Mouse (Mus musculus): ENCODE measurements at regions not wholly inside any gene's neighbourhood (a gene's known extent, or its start where the extent isn't known, plus 50 kb on each side); places are given as distances from the start of the nearest gene placed in this dataset.

DNA sequence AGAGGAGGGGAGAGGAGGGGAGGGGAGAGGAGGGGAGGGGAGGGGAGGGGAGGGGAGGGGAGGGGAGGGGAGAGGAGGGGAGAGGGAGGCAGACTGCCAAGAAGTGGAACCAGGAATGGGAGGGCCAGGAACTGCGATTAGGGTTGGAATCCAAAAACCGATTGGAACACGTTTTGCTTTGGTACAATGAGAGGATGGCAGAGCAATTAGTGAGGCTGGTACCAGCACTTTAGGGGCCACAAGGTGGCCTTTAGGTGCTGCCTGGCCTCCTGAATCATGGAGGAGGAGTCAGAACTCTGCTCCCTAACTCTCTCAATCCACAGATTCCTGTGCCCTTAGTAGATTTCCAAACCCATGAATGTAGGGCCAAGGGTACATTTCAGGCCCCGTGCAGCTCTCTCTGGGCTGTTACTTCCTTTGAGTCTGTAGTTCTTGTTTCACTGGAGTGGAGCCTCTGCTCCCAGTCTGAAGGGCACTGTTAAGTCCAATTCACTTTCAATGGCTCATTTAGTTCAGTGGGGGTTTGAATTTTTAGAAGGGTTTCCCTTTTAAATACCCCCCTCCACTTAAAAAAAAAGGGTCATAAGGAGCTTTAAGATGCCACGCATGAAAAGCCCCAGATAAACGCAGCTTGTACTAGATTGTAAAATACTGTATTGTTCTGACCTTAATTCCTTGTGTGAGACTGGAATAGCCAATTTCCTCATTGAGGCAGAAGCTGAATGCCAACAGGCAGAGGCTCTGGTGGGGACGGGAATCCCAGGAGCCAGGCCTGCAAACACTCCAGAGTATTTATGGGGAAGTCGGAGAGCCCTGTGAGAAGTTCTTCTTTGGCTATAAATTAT, 102.4 kb upstream of the Ranbp3l start:
- no peak overlapping the region for H3K4me3 ChIP-seq

DNA sequence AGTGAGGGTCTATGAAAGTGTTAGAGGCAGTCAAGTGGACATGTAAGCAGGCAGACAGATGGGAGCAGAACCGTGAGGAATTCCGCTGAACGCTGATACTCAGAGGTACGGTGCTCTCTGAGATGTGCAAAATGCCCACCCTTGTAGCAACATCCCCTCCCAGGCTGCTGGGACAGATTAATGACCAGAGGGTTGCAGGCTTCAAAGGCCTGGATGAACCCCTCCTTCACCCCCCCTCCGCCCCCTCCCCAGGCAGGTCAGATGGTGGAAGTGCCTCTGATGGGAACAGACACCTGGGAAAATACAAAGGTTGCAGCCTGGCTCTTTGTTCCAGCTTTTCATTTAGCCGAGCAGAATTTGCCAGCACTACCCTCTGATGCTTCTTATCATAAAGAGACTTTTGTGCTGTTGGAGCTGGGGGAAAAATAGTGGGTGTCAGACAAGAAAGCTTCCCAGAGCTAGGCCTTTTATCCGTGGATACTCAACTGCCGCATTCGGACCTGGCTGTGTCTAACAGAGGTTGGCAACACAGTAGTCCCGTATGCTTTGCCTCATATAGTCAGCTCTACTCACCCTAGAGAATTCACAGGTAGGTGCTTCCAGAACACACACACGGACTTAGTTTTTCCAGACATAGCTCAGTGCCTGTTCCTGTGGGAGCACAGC, 111.2 kb upstream of the Ranbp3l start:
- H3K36me3 ChIP-seq = no peaks in the 10 kb centered on the region
- no peak overlapping the region for H3K4me3 ChIP-seq
- WGBS = 73% methylated on average over 11 of the region's 11 CpGs
- no peaks in the 10 kb centered on the region for H3K4me1 ChIP-seq (replicated peaks)
- no peaks in the 10 kb centered on the region for H3K27me3 ChIP-seq
- no peak overlapping the region for H3K4me2 ChIP-seq
- no peak for ATAC-seq (replicated peaks; ENCODE audit: insufficient number of reproducible peaks, insufficient read depth, low FRiP score, low read depth)
- no peaks in the 10 kb centered on the region for H3K9me3 ChIP-seq (replicated peaks)
- H3K9ac ChIP-seq = no peak overlapping the region
- no peak overlapping the region for H3K27ac ChIP-seq

More for the DNA sequence above, 102.4 kb upstream of the Ranbp3l start:
- Histone ChIP-seq H3K4me2 (no peak overlapping the region), H3K4me1 (replicated peaks) (no peaks in the 10 kb centered on the region), H3K9me3 (replicated peaks) (no peaks in the 10 kb centered on the region), H3K27me3 (no peaks in the 10 kb centered on the region), H3K9ac (no peak overlapping the region), H3K36me3 (no peaks in the 10 kb centered on the region), H3K27ac (no peak overlapping the region)
- 69% methylated on average over 8 of the region's 8 CpGs for WGBS
- ATAC-seq (replicated peaks; ENCODE audit: insufficient number of reproducible peaks, insufficient read depth, low FRiP score, low read depth) = no peak

DNA sequence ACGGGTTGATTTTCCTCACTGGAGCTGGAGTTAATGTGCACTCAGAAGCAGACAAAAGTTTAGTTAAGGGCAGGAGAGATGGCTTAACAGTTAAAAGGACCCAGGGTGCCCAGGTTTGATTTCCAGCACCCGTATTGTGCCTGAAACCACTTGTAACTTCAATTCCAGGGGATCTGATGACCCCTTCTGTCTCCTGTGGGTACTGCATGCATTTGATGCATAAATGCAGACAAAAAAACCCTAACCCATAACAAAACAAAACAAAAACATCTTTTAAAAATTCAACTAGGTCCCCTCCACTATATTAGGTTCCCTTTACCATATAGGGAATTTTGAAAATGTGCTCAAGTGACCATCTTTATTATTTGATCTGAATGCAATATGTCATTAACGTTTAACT, 112.2 kb upstream of the Ranbp3l start:
- Histone ChIP-seq H3K27me3 (no peaks in the 10 kb centered on the region), H3K4me2 (no peak overlapping the region), H3K4me1 (replicated peaks) (no peaks in the 10 kb centered on the region), H3K4me3 (no peak overlapping the region), H3K36me3 (no peaks in the 10 kb centered on the region), H3K27ac (no peak overlapping the region), H3K9ac (no peak overlapping the region), H3K9me3 (replicated peaks) (no peaks in the 10 kb centered on the region)
- WGBS = 89% methylated on average over 3 of the region's 3 CpGs
- no peak for ATAC-seq (replicated peaks; ENCODE audit: insufficient number of reproducible peaks, insufficient read depth, low FRiP score, low read depth)

DNA sequence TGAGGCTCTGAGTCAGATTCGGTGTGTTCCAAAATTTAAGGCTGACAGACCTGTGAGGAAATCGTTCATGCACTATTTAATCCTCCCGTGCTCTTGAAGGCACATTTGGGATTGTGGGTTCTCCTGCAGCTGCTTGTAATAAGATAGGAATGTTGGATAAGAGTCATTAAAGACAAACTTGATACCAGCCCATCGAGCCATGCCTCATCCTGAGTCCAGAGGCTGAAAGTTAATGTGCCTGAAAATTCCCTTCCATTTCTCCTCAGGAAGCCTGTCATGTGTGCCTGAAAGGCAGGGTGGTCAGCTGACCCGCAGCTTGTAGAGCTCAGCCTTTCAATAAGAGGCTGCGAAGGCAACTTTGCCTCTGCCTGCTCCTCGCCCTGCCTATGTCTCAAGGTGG, 113.4 kb upstream of the Ranbp3l start:
- no peaks in the 10 kb centered on the region for H3K27me3 ChIP-seq
- 72% methylated on average over 7 of the region's 7 CpGs for WGBS
- H3K9ac ChIP-seq = no peak overlapping the region
- no peaks in the 10 kb centered on the region for H3K4me1 ChIP-seq (replicated peaks)
- no peak for ATAC-seq (replicated peaks; ENCODE audit: insufficient number of reproducible peaks, insufficient read depth, low FRiP score, low read depth)
- H3K27ac ChIP-seq = no peak overlapping the region
- H3K9me3 ChIP-seq (replicated peaks) = no peaks in the 10 kb centered on the region
- H3K4me3 ChIP-seq = no peak overlapping the region
- no peak overlapping the region for H3K4me2 ChIP-seq
- no peaks in the 10 kb centered on the region for H3K36me3 ChIP-seq

DNA sequence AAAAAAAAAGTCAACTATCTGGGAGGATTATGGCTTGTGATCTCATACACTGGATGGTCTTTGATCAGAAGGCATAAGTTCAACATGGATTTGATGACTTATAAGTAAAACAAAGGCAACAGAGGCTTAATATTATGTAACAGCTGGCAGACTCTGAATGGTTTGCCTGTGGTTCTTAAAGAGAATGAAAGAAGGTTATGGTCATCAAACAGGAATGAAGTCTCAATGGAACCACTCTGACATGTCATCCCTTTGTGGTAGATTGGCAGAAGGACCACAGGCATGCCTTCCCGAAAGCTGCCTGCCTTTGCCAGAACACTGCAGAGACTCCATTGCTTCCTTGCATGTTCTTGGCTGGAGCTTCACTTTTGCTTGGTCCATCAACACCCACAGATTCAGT, 116.8 kb upstream of the Ranbp3l start:
- H3K4me2 ChIP-seq = no peak overlapping the region
- no peak overlapping the region for H3K9ac ChIP-seq
- no peaks in the 10 kb centered on the region for H3K4me1 ChIP-seq (replicated peaks)
- no peaks in the 10 kb centered on the region for H3K27me3 ChIP-seq
- H3K36me3 ChIP-seq = no peaks in the 10 kb centered on the region
- no peak overlapping the region for H3K4me3 ChIP-seq
- no peak overlapping the region for H3K27ac ChIP-seq
- no peak for ATAC-seq (replicated peaks; ENCODE audit: insufficient number of reproducible peaks, insufficient read depth, low FRiP score, low read depth)
- H3K9me3 ChIP-seq (replicated peaks) = no peaks in the 10 kb centered on the region
- WGBS = 89% methylated on average over 1 of the region's 1 CpGs

DNA sequence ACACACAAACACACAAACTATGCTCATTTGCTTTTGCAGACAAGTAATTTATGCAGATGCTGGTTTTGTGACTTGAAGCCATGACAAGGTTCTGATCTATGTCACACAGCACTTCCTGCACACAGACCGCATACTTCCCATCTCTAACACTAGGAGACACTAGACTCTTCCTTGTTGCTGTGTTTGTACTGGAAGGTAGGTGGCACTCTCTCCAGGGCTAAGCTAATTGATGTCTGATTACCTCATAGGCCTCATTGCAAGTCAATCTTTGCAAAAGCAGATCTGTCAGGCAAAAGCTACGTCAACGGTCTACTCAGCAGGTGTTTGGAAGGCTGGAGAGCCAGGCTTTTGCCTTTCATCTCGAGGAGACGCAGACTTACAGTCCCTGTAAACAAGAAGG, 118.3 kb upstream of the Ranbp3l start:
- no peak for ATAC-seq (replicated peaks; ENCODE audit: insufficient number of reproducible peaks, insufficient read depth, low FRiP score, low read depth)
- Histone ChIP-seq H3K9me3 (replicated peaks) (no peaks in the 10 kb centered on the region), H3K4me2 (no peak overlapping the region), H3K4me1 (replicated peaks) (no peaks in the 10 kb centered on the region), H3K36me3 (no peaks in the 10 kb centered on the region), H3K27me3 (no peaks in the 10 kb centered on the region), H3K4me3 (no peak overlapping the region), H3K9ac (no peak overlapping the region), H3K27ac (no peak overlapping the region)
- 66% methylated on average over 5 of the region's 5 CpGs for WGBS

DNA sequence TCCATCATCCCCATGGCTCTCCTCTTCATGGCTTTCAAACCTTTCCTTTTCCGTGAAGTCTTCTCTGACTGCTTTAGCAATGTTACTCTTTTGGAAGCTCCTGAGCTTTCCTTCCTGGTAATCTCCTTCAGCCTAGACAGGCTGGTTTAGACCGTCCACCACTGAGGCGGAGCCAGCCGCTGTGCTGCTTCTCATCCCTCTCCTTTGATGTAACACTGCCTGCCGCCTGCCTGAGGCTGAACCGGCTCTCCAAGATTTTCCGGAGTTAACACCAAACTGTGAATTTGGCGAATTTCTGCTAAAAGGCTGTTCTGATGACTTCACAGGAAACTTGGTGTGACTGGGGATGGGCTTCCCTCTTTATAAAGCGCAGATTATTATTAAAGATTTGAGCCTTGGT, 125.6 kb upstream of the Ranbp3l start:
- Histone ChIP-seq H3K27me3 (no peaks in the 10 kb centered on the region), H3K27ac (no peak overlapping the region), H3K9ac (no peak overlapping the region), H3K4me3 (no peak overlapping the region), H3K9me3 (replicated peaks) (no peaks in the 10 kb centered on the region), H3K4me1 (replicated peaks) (no peaks in the 10 kb centered on the region), H3K4me2 (no peak overlapping the region), H3K36me3 (no peaks in the 10 kb centered on the region)
- ATAC-seq (replicated peaks; ENCODE audit: insufficient number of reproducible peaks, insufficient read depth, low FRiP score, low read depth) = no peak
- 30% methylated on average over 9 of the region's 9 CpGs for WGBS

DNA sequence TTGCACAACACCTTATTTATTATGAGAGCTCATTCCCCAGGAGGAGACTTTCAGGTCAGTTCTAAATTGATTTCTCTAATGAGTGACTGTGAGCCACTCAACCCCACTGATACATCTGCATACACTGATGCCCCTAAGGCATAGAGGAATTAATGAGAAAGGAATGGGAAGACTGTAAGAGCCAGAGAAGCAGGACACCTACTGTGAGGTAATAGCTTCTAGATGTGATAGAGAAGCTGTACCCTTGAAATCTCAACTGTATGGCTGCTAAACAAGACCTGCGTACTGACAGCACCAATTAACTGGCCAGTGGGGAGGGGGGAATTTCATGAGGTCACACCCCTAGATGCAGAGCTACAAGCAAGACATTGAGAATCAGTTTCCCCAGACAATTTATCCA, 128.3 kb upstream of the Ranbp3l start:
- Histone ChIP-seq H3K9me3 (replicated peaks) (no peaks in the 10 kb centered on the region), H3K4me1 (replicated peaks) (no peaks in the 10 kb centered on the region), H3K36me3 (no peaks in the 10 kb centered on the region), H3K27me3 (no peaks in the 10 kb centered on the region), H3K4me3 (no peak overlapping the region), H3K27ac (no peak overlapping the region), H3K4me2 (no peak overlapping the region), H3K9ac (no peak overlapping the region)
- ATAC-seq (replicated peaks; ENCODE audit: insufficient number of reproducible peaks, insufficient read depth, low FRiP score, low read depth) = no peak
- WGBS = 88% methylated on average over 1 of the region's 1 CpGs

DNA sequence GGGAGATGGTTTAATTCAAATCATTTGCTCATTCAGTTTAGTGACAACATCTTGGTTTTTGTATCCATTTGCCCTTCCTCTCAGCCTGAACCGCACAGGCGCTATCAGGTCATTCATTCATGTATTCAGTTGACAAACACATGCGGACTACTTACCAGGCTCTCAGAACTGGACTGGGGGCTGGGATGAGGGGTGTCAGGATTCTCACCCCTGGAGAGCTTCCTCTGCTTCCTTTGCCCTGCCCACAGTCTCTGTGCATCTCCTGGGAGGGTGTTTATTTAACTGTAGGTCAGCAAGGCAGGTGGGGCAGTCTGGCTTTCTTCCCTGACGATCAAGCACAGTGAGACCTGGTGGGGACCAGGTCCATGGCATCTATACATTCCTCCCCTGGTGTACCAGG, 123.6 kb upstream of the Slc1a3 start:
- Histone ChIP-seq H3K27me3 (no peaks in the 10 kb centered on the region), H3K36me3 (no peaks in the 10 kb centered on the region), H3K9me3 (replicated peaks) (no peaks in the 10 kb centered on the region), H3K9ac (no peak overlapping the region), H3K4me2 (no peak overlapping the region), H3K4me3 (no peak overlapping the region), H3K4me1 (replicated peaks) (no peaks in the 10 kb centered on the region), H3K27ac (no peak overlapping the region)
- WGBS = 81% methylated on average over 4 of the region's 4 CpGs
- no peak for ATAC-seq (replicated peaks; ENCODE audit: insufficient number of reproducible peaks, insufficient read depth, low FRiP score, low read depth)

DNA sequence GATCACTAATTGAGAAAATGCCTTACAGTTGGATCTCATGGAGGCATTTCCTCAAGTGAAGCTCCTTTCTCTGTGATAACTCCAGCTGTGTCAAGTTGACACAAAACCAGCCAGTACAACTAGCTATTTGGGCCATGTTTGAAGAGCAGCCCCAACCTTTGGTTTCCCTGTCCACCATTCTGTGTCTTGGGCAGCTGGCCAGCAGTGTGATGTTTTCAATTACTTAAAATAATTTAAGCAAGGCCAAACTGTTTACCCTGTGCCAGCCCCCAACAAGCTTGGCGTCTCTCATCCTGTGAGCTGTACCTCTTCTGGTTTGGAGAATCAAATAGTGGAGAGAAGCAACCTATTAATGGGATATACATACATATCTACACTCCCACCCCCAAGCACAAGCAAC, 122.4 kb upstream of the Slc1a3 start:
- 70% methylated on average over 1 of the region's 1 CpGs for WGBS
- Histone ChIP-seq H3K9ac (no peak overlapping the region), H3K4me1 (replicated peaks) (no peaks in the 10 kb centered on the region), H3K4me2 (no peak overlapping the region), H3K27ac (no peak overlapping the region), H3K27me3 (no peaks in the 10 kb centered on the region), H3K9me3 (replicated peaks) (no peaks in the 10 kb centered on the region), H3K36me3 (no peaks in the 10 kb centered on the region), H3K4me3 (no peak overlapping the region)
- ATAC-seq (replicated peaks; ENCODE audit: insufficient number of reproducible peaks, insufficient read depth, low FRiP score, low read depth) = no peak

DNA sequence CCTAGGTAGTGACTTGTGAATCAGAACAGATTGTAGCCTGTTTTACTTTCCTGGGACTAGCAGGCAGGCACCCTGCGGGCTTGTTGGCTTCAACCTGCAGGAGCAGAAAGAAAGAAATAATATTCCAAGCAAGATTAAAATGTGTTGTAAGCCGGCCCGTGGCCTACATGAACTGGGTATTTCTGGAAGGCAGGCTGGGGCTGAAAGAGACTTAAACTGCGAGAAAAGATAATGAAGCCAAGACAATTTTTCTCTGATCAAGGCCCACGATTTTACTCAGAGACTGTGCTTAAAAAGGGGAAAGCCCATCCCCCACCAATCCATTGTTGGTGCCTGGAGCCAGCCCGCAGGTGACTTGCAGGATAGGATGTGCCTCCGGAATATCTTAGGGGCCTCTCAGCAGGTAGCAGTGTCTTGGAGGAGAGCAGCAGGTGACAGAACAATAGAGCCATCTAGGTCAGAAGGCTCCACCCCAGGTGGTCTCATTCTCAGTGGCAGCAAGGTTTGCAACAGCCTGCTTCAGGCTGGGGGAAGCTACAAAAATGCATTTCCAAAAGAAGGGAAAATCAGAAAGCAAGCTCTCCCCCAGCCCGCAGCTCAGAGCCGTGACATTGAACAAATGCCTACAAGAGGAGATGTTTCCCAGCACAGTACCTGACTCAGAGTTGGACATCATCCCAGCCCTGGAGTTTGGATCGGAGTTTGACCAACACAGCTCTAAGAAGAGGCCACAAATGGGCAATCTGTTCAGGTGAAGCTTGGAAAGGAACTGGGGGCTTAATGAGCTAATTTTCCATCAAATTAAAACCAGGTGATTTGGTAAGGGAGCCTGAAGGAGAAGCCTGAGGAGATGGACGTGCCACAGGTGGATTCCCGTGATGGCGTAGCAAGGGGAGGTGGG, 121.4 kb upstream of the Slc1a3 start:
- WGBS = 57% methylated on average over 13 of the region's 13 CpGs

More for the DNA sequence above, 121.4 kb upstream of the Slc1a3 start:
- Histone ChIP-seq H3K4me3 (no peak overlapping the region), H3K27ac (no peak overlapping the region), H3K9me3 (replicated peaks) (no peaks in the 10 kb centered on the region), H3K27me3 (no peaks in the 10 kb centered on the region), H3K4me1 (replicated peaks) (no peaks in the 10 kb centered on the region), H3K9ac (no peak overlapping the region), H3K36me3 (no peaks in the 10 kb centered on the region), H3K4me2 (no peak overlapping the region)
- ATAC-seq (replicated peaks; ENCODE audit: insufficient number of reproducible peaks, insufficient read depth, low FRiP score, low read depth) = no peak
